Mouse (Mus musculus): ENCODE measurements at regions not wholly inside any gene's neighbourhood (a gene's known extent, or its start where the extent isn't known, plus 50 kb on each side); places are given as distances from the start of the nearest gene placed in this dataset.

GRCm38 (mm10) chr1:189092819-189093218 lies 85.2 kb upstream of the Kctd3 start:
- DNase-seq (ENCODE audit: low spot score in 2 of 2) = no peak

GRCm38 (mm10) chr1:189085245-189085644 lies 77.6 kb upstream of the Kctd3 start:
- no peak for DNase-seq (ENCODE audit: low spot score in 2 of 2)

GRCm38 (mm10) chr1:189081267-189081666 lies 73.6 kb upstream of the Kctd3 start:
- no peak for DNase-seq (ENCODE audit: low spot score in 2 of 2)

GRCm38 (mm10) chr1:189080797-189081196 lies 73.2 kb upstream of the Kctd3 start:
- peak in 1 of 2 experiments; percentile 28 for DNase-seq (ENCODE audit: low spot score in 2 of 2)

- no peak for DNase-seq (ENCODE audit: low spot score in 2 of 2)
These were observed 72.1 kb upstream of the Kctd3 start for GRCm38 (mm10) chr1:189079451-189080410.

- no peak for DNase-seq (ENCODE audit: low spot score in 2 of 2)
These were observed 70.2 kb upstream of the Kctd3 start for GRCm38 (mm10) chr1:189077861-189078260.

GRCm38 (mm10) chr1:189076276-189076675 lies 68.6 kb upstream of the Kctd3 start:
- DNase-seq (ENCODE audit: low spot score in 2 of 2) = no peak

GRCm38 (mm10) chr1:189075671-189076070 lies 68.0 kb upstream of the Kctd3 start:
- no peak for DNase-seq (ENCODE audit: low spot score in 2 of 2)

- no peak for DNase-seq (ENCODE audit: low spot score in 2 of 2)
These were observed 64.9 kb upstream of the Kctd3 start for GRCm38 (mm10) chr1:189072516-189072915.

GRCm38 (mm10) chr1:189068204-189068603 lies 60.6 kb upstream of the Kctd3 start:
- DNase-seq (ENCODE audit: low spot score in 2 of 2) = no peak

GRCm38 (mm10) chr1:189067204-189067960 lies 59.7 kb upstream of the Kctd3 start:
- DNase-seq (ENCODE audit: low spot score in 2 of 2) = no peak

GRCm38 (mm10) chr1:189066446-189067151 lies 59.0 kb upstream of the Kctd3 start:
- DNase-seq (ENCODE audit: low spot score in 2 of 2) = no peak

GRCm38 (mm10) chr1:189065152-189065910 lies 57.7 kb upstream of the Kctd3 start:
- no peak for DNase-seq (ENCODE audit: low spot score in 2 of 2)

- DNase-seq (ENCODE audit: low spot score in 2 of 2) = no peak
These were observed 57.0 kb upstream of the Kctd3 start for GRCm38 (mm10) chr1:189064629-189065028.

GRCm38 (mm10) chr1:189063699-189064098 lies 56.1 kb upstream of the Kctd3 start:
- DNase-seq (ENCODE audit: low spot score in 2 of 2) = no peak

- DNase-seq (ENCODE audit: low spot score in 2 of 2) = no peak
These were observed 55.6 kb upstream of the Kctd3 start for GRCm38 (mm10) chr1:189063209-189063608.

All from urinary bladder, adult 18-20 months (tissue).